Mouse (Mus musculus) small intestine, adult 2 months (tissue): ENCODE measurements around the gene Patz1. TPM values are rescaled to one million over a fixed set of nuclear protein-coding genes. Genes with fewer than 3 reads are reported as not detected.
A peak's percentile ranks its signal among the peaks of the same experiment; 100 is the strongest.

Source experiments
- H3K27ac ChIP-seq: fragments of 200-500 bp; 2 replicates; pipeline ENCODE4 v1.5.1; 2012; ENCODE audit warnings: low read depth, low read length, control low read depth, inconsistent platforms; ENCODE audit not compliant: insufficient read depth
- H3K27me3 ChIP-seq: fragments of 200-500 bp; 2 replicates; pipeline ENCODE4 v1.6.1; 2012; ENCODE audit warnings: mild to moderate bottlenecking, moderate library complexity, low read length, inconsistent platforms; ENCODE audit not compliant: control insufficient read depth, insufficient read depth
- H3K36me3 ChIP-seq: fragments of 200-500 bp; 2 replicates; pipeline ENCODE4 v1.6.1; 2012; ENCODE audit warnings: mild to moderate bottlenecking, low read length, control low read depth, inconsistent platforms; ENCODE audit not compliant: control insufficient read depth, insufficient read depth
- H3K4me1 ChIP-seq: fragments of 200-500 bp; 2 replicates; pipeline ENCODE4 v1.6.1; 2012; ENCODE audit warnings: low read length, inconsistent platforms, mixed read lengths; ENCODE audit not compliant: control insufficient read depth, insufficient read depth, insufficient read length
- H3K4me3 ChIP-seq: fragments of 200-500 bp; 2 replicates; pipeline ENCODE4 v1.5.1; 2012; ENCODE audit warnings: low read depth, mild to moderate bottlenecking, control low read depth, inconsistent platforms, low read length, moderate library complexity
- CTCF ChIP-seq: fragments of 200-500 bp; IDR thresholded peaks from 2 replicates; pipeline ENCODE4 v1.5.1; 2012; ENCODE audit warnings: low read depth, mild to moderate bottlenecking, control low read depth, inconsistent platforms, low read length, moderate library complexity, mixed read lengths; ENCODE audit not compliant: insufficient replicate concordance, insufficient read length; ENCODE audit errors: extremely low read depth
- POLR2A ChIP-seq: fragments of 200-500 bp; IDR thresholded peaks from 2 replicates; pipeline ENCODE4 v1.6.1; 2012; ENCODE audit warnings: low read depth, mild to moderate bottlenecking, control low read depth, inconsistent platforms, low read length, moderate library complexity
- WGBS: fragments of 180-500 bp; shearing (Covaris S2); methylation state at CpG from one replicate; pipeline ENCODE4 v1.1.7; 2018; 5-methylcytosine and 5-hydroxymethylcytosine counted together
- polyA plus RNA-seq: library from polyadenylated mRNA; depleted of rRNA; stranded (reverse); fragments of >200 nt; gene quantifications from 2 replicates; pipeline ENCODE4 v1.2.3, GENCODE M21; 2012

Gene Patz1
- polyA plus RNA-seq, 1 experiment: 15.1 TPM

DNA sequence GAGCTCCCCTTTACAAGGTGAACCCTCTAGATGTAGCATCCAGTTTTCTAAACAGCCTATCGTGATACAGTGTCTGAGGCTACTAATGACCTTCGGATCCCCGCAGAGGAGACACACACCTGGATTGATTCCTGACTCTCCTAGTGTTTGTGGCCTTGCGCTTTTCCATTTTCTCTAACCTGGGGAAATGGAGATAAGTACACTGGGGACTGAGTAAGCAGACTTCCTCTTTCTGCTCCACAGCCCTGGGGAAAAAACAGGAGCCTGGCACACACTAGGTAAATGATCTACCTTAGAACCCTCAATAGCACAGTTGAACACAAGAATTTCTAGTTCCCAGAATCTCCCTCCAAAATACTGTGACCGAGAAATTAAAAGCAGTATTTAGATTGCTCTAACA is 753 bp upstream of the Patz1 start:
- Histone ChIP-seq H3K27ac (no peak overlapping the region), H3K27me3 (no peaks in the 10 kb centered on the region)
- TF ChIP-seq CTCF (no peak), POLR2A (no peak)

DNA sequence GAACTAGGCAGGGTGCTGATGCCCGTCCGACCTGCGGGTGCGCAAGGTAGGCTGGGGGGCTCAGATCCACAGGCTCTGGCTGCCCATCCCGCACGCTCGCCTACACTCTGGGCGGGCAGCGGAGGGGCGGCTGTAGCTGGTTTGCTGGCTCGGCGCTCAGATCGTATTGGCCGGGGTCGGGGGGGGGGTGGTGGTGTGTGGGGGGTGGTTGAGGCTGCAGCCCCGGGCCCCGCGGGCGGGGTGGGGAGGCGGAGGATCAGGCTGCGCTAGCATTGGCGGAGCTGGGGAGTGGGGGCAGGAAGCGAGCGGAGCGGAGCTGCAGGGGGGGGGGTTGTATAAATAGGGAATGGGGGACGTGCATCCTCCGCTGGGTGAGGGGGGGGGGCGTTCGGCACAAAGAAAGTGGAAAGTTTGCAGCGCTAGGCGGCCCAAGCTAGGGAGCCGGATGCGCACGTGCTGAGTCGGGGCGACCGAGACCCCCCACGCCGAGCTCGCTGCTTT is 678 bp downstream of the Patz1 start:
- Histone ChIP-seq H3K4me3 (peak overlapping the region; percentile 91), H3K27me3 (no peaks in the 10 kb centered on the region), H3K36me3 (no peaks in the 10 kb centered on the region; the same call in 1 of the 2 replicates), H3K27ac (peak overlapping the region; percentile 89), H3K4me1 (peaks cover 11% of the 10 kb centered on the region)
- WGBS: 2% methylated on average over 39 of the region's 40 CpGs
- TF ChIP-seq POLR2A: no peak; the same call in 1 of the 2 replicates
- no peak for TF ChIP-seq CTCF

More for the DNA sequence above, 753 bp upstream of the Patz1 start:
- peaks cover 11% of the 10 kb centered on the region for H3K4me1 ChIP-seq
- no peak overlapping the region for H3K4me3 ChIP-seq
- 60% methylated on average over 5 of the region's 5 CpGs for WGBS
- H3K36me3 ChIP-seq: no peaks in the 10 kb centered on the region

DNA sequence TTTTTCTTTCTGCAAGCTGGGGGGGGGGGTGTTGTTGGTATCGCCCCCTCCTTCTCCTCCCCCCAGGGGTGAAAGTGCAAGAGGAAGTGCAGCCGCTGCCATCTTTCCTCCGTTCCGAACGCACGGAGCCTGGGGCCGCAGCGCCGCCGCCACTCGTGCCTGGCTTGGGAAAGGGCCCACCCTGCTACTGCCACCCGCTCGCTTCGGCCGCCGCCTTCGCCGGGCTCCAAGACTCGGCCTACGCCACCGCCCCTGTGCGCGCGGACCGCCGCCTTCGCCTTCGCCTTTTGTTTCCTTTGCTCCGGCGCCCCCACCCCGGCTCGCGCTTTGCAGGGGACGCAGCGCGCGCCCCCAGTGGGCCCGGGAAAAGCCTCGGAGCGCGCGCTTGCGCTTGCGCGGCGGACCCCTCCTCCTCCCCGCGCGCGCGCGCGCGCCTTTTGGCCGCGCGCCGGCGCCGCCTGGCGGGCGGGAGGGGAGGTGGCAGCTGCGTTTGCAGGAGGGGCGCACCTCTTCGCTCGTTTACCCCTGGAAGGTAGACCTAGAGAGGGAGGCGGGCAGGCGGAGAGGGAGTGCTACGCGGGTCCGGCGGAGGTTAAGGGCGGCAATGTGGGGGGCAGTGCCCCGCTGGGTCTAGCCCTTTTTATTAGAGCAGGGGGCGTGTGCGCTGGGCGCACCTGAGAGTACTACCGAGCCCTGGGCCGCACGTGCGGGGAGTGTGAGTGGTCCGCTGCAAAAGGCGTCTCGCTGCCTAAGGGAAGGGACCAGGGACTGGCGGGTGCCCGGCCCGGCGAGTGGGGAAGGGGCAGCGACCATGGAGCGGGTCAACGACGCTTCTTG is 1.3 kb downstream of the Patz1 start:
- Histone ChIP-seq H3K27ac (peak overlapping the region; percentile 89), H3K27me3 (no peaks in the 10 kb centered on the region), H3K36me3 (no peaks in the 10 kb centered on the region; the same call in 1 of the 2 replicates), H3K4me1 (peaks cover 11% of the 10 kb centered on the region), H3K4me3 (peak overlapping the region; percentile 91)
- WGBS: under 1% methylated on average over 91 of the region's 92 CpGs
- peak; percentile 52 for TF ChIP-seq POLR2A
- peak; percentile 69 for TF ChIP-seq CTCF

DNA sequence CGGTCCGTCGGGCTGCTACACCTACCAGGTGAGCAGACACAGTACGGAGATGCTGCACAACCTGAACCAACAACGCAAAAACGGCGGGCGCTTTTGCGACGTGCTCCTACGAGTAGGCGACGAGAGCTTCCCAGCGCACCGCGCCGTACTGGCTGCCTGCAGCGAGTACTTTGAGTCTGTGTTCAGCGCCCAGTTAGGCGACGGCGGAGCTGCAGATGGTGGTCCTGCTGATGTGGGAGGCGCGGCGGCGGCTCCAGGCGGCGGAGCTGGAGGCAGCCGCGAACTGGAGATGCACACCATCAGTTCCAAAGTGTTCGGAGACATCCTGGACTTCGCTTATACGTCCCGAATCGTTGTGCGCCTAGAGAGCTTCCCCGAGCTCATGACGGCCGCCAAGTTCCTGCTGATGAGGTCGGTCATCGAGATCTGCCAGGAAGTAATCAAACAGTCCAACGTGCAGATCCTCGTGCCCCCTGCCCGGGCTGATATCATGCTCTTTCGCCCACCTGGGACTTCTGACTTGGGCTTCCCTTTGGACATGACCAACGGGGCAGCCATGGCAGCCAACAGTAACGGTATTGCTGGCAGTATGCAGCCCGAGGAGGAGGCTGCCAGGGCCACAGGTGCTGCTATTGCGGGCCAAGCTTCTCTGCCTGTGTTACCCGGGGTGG is 2.1 kb downstream of the Patz1 start:
- under 1% methylated on average over 50 of the region's 50 CpGs for WGBS
- peaks cover 4% of the 10 kb centered on the region; the same call in 1 of the 2 replicates for H3K36me3 ChIP-seq
- H3K27me3 ChIP-seq: no peaks in the 10 kb centered on the region
- H3K4me1 ChIP-seq: peaks cover 11% of the 10 kb centered on the region
- peak overlapping the region; percentile 17 for H3K27ac ChIP-seq
- peak overlapping the region; percentile 91 for H3K4me3 ChIP-seq
- TF ChIP-seq POLR2A (no peak; the same call in 1 of the 2 replicates), CTCF (no peak)

DNA sequence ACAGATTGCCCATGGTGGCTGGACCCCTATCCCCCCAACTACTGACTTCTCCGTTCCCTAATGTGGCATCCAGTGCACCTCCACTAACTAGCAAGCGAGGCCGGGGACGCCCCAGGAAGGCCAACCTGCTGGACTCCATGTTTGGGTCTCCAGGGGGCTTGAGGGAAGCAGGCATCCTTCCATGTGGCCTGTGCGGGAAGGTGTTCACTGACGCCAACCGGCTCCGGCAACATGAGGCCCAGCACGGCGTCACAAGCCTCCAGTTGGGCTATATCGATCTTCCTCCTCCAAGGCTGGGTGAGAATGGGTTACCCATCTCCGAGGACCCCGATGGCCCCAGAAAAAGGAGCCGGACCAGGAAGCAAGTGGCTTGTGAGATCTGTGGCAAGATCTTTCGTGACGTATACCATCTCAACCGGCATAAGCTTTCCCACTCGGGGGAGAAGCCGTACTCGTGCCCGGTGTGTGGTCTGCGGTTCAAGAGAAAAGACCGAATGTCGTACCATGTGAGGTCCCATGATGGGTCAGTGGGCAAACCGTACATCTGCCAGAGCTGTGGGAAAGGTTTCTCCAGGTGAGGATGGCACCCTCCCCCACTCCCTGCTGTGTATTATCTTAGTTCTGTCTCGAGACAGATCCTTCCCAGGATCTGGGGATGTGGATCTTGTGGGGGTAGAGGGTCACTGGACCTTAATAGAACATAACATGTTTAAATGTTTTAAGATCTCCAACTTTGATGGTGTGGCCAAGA is 2.8 kb downstream of the Patz1 start:
- Histone ChIP-seq H3K27me3 (no peaks in the 10 kb centered on the region), H3K36me3 (peaks cover 6% of the 10 kb centered on the region; the same call in 1 of the 2 replicates), H3K4me3 (peak overlapping the region; percentile 91), H3K4me1 (peaks cover 11% of the 10 kb centered on the region), H3K27ac (peak overlapping the region; percentile 17; the same call in 1 of the 2 replicates)
- TF ChIP-seq POLR2A: no peak
- no peak for TF ChIP-seq CTCF
- 5% methylated on average over 26 of the region's 26 CpGs for WGBS

DNA sequence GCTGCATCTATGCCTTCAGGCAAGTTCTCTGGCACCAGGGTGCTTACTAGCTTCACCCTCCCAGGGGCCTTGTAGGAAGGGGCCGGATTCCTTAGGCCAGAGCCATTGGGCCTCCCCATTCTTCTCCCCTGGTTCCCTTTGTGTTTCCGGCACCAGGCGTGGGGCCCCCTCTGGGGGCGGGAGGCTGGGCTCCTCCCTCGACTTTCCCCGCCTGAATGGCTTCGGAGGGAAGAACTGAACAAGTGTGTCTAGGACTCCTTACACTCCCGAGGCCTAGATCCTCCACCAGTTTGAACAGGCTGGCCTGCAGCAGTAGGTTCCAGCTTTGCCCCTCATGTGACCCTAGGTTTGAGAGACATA is 3.4 kb downstream of the Patz1 start:
- Histone ChIP-seq H3K4me3 (peak overlapping the region; percentile 91), H3K4me1 (peaks cover 11% of the 10 kb centered on the region), H3K27ac (no peak overlapping the region), H3K27me3 (no peaks in the 10 kb centered on the region), H3K36me3 (peaks cover 6% of the 10 kb centered on the region; the same call in 1 of the 2 replicates)
- WGBS: 2% methylated on average over 8 of the region's 8 CpGs
- no peak for TF ChIP-seq CTCF
- TF ChIP-seq POLR2A: no peak
